Mouse (Mus musculus): ENCODE data around the gene Hist1h4a.

The Hist1h4a gene

DNA sequence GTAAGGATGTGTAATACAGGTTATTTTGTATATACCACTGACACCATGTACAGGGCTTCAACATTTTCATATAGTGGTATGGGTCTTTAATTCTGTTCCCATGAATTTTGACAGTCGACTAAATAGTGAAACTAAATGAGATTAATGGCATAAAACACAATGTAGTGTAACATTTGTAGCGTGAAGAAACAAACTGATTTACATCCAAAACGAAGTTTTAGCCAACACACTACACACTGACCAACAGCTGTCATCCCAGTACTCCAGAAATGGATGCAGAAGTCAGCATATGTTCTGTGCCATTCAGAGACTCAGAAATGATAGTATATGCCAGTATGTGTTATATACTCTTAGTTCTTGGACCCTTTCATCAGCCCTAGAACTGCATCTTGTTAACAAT lies 3.1 kb downstream of the Hist1h4a start:
- DNase-seq, result no peak

- DNase-seq, result no peak
These were observed 3.7 kb downstream of the Hist1h4a start for GRCm38 (mm10) chr13:23757211-23757773.

GRCm38 (mm10) chr13:23756790-23757189 lies 4.2 kb downstream of the Hist1h4a start, which contains the start of gene Hist1h4b:
Gene Hist1h4b (plus strand): TSS chr13:23757013.
- peak; percentile 87 to 89 for DNase-seq

- DNase-seq, result no peak
These were observed 6.0 kb downstream of the Hist1h4a start for GRCm38 (mm10) chr13:23755000-23755399.

DNA sequence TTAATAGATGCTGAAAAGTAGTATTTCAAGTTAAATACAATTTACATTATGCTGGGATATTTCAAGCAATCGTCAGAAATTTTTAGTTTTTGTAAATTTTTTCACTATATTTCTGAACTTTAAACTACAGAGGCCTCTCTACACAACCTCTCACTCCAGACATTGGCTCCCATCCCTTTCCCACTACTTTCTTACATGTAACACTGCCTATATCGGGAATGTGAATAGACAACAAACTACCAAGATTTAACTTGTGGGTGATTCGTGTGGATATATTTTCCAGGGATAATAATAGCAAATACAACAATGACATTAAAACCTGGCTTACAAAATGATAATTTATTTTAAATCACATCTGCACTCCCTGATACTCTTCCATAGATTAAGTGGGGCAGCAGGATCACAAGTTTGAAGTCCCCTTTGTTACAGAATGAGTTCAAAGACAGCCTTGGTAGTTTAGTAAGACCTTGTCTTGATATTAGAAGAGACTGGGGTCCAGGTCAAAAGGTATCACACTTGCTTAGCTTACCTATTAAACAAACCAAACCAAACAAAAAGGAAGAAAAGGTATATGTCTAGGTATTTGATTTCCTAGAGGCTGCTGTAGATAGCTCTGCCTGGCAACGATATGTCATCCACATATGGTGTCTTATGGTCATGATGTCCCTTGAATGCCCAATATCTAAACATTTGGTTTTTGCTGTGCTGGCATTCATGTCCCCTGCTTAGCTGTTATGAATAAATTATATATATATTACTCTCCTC lies 7.5 kb downstream of the Hist1h4a start:
- no peak for DNase-seq

GRCm38 (mm10) chr13:23752742-23753172 lies 8.3 kb downstream of the Hist1h4a start:
- DNase-seq, result no peak

DNA sequence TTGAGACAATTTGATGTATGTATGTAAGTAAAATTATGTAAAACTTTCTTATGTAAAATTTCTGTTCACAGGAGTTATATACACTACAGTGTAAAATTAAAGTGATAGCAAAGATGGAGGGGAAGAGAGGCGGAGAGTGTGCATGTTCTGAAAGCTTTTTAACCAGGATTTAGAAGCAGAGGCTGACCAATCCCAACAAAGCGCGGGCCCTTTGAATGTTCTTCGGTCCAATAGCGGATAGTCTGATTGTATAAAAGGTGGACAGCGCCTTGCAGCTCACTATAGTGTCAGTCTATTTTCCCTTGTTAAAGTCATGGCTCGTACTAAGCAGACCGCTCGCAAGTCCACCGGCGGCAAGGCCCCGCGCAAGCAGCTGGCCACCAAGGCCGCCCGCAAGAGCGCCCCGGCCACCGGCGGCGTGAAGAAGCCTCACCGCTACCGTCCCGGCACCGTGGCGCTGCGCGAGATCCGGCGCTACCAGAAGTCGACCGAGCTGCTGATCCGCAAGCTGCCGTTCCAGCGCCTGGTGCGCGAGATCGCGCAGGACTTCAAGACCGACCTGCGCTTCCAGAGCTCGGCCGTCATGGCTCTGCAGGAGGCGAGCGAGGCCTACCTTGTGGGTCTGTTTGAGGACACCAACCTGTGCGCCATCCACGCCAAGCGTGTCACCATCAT lies 8.8 kb downstream of the Hist1h4a start, which contains the start of gene Hist1h3b:
Gene Hist1h3b (plus strand): TSS at position 201 of the 675 bp plus-strand sequence.
- peak; percentile 86 to 87 for DNase-seq

DNA sequence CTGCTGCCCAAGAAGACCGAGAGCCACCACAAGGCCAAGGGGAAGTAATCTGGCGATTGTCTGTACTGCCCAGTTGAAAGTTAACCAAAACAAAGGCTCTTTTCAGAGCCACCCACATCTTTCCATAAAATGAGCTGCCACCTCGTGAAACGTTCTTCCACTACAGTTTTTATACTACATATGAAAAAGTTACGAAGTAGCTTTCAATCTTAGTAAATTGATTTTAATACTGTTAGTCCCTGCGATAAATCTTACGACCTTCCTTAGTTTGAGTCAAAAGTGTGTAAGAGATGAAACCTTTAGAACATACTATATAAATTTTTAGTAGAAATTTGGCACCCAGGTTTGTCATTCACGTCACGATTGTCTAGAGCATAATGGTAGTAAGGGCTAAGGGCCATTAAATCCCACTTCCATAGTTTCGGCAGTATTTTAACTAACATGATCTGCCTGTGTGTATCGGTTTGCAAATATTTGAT lies 9.5 kb downstream of the Hist1h4a start:
- DNase-seq, result no peak

- peak; percentile 67 to 76 for DNase-seq
These were observed 10.1 kb downstream of the Hist1h4a start, which contains the start of gene Hist1h2ab for GRCm38 (mm10) chr13:23750839-23751477. Gene Hist1h2ab (plus strand): TSS chr13:23751126.

DNA sequence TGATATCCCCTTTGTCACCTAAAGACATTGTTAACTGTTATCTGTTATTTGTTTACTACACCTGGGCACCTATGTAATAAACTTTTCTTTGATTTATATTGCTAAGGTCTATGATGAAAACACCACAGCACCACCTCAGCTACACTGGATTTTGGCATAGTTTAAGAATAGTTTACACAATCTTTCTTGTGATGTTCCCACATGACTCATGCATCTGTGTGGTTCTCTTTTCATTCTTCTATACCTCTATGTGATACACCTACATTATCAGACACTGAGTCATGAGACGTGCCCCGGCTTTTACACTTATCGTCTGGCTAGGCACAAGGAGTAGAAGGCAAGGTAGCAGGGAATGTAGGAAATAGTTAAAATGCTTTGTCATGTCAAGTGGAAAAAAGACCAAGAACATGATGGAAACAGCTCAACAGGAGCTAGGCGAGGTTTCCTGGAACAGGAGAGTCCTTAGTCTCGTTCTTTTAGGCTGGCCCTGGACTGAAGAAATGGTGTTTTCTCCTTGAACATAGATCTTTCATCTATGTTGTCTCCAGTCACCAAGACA lies 11.4 kb downstream of the Hist1h4a start:
- no peak for DNase-seq

DNA sequence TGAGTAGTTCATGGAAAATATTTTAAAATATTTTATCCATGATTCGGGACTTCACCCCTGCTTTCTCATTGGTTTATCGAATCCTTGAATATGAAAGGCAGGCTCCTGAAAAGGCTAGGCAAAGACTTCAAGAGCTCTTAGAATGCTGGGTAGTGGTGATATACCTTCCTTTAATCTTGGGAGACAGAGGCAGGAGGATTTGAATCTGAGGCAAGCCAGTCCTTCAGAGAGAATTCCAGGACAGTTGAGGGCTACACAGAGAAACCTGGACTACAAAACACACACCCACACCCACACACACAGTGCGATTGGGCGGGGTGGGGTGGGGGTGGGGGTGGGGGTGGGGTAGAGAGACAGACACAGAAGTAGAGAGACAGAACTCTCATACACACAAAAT lies 13.1 kb downstream of the Hist1h4a start:
- no peak for DNase-seq

GRCm38 (mm10) chr13:23747081-23747891 lies 13.7 kb downstream of the Hist1h4a start:
- no peak for DNase-seq

- DNase-seq, result peak; percentile 74 to 76
These were observed 14.6 kb downstream of the Hist1h4a start, which contains the start of gene Hist1h2bb for GRCm38 (mm10) chr13:23746201-23747080. Gene Hist1h2bb (plus strand): TSS chr13:23746734.

- DNase-seq, result peak; percentile 82 to 83
These were observed 15.5 kb downstream of the Hist1h4a start, which contains the start of gene Hist1h3c for GRCm38 (mm10) chr13:23745381-23746161. Gene Hist1h3c (minus strand): TSS chr13:23745602.

DNA sequence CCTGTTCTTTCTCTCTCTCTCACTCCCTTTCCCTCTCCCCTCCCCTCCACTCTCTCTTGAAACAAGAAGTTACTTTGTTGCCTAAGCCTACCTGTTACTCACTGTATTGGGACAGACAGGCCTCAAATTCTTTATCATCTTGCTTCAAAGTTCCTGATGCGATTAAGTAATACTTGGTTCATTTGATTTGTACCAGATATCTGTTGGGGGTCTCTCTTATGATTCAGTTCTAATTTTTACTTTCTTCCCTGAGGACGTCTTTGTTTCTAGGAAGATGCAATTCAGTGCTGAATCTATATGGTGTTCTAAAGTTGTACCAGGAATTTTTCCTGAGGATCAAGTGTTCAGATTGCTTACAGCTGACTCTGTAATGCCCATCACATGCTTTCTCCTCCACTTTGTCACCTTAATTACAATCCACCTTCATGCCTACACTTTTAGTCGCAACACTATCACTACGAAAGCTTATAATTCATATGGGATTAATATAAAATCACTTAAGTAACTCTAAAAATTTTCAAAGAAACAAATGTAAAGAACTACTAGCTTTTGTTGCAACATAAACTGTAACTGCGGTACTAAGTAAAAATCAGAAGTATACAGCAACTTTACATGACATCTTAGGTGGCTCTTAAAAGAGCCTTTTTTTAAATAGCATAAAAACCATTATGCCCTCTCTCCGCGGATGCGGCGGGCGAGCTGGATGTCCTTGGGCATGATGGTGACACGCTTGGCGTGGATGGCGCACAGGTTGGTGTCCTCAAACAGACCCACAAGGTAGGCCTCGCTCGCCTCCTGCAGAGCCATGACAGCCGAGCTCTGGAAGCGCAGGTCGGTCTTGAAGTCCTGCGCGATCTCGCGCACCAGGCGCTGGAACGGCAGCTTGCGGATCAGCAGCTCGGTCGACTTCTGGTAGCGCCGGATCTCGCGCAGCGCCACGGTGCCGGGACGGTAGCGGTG lies 16.3 kb downstream of the Hist1h4a start:
- DNase-seq, result peak in 1 of 2 experiments; percentile 35

GRCm38 (mm10) chr13:23743963-23744362 lies 17.1 kb downstream of the Hist1h4a start:
- DNase-seq, result no peak

- DNase-seq, result no peak
These were observed 17.8 kb downstream of the Hist1h4a start for GRCm38 (mm10) chr13:23743215-23743614.

DNA sequence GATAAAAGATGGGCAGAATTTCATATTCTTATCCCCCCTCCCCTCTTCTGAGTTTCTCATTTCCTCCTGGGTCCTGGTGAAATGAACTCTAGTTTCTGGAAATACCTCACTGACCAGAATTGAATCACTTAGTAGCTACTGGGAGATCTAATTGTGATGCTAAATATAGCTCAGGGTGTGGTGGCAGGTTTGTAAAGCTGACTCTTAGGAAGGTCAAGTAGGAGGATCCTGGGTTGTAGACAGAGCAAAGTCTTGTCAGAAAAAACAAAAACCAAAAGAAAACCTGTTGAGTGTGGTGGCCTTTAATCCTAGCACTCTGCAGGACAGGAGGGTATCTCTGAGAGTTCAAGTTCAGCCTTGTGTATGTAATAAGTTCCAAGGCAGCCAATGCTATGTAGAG lies 19.0 kb downstream of the Hist1h4a start:
- DNase-seq, result no peak
